Mouse (Mus musculus) neural tube, postnatal 0 days (tissue): Measurements from ENCODE around the gene Gm1979. TPM values are rescaled to one million over a fixed set of nuclear protein-coding genes. Genes with fewer than 3 reads are reported as not detected.

ENCODE experiments used
- polyA plus RNA-seq: library from polyadenylated mRNA; unstranded; fragments of >200 nt; fragmentation: Nextera tagmentation; extraction: Ambion mirVana; gene quantifications from 2 replicates; pipeline ENCODE4 v1.2.1, GENCODE M21; 2015

The Gm1979 gene
- polyA plus RNA-seq: 0.48 and 0.70 TPM in 2 replicates

GRCm38 (mm10) chr5:26004698-26005097, at the start of gene Gm1979:
Gene Gm1979 (minus strand): TSS chr5:26004798.

GRCm38 (mm10) chr5:26039458-26039857, 34.9 kb upstream of the Gm1979 start, which contains the start of gene Speer4a:
Gene Speer4a (minus strand): TSS chr5:26039558.

GRCm38 (mm10) chr5:26022816-26023215, 18.2 kb upstream of the Gm1979 start, which contains the start of gene Gm5862:
Gene Gm5862 (minus strand): TSS chr5:26022916.

GRCm38 (mm10) chr5:25988550-25988949, 16.0 kb downstream of the Gm1979 start, which contains the start of gene Gm21698:
Gene Gm21698 (minus strand): TSS chr5:25988650.

GRCm38 (mm10) chr5:25972563-25972962, 32.0 kb downstream of the Gm1979 start, which contains the start of gene Gm21680:
Gene Gm21680 (minus strand): TSS chr5:25972663.

GRCm38 (mm10) chr5:25954317-25954716, 50.3 kb downstream of the Gm1979 start, which contains the start of gene Gm21671:
Gene Gm21671 (minus strand): TSS chr5:25954417.

Other genes starting within 250 kb of the Gm1979 start
- 62.5 and 63.0 TPM in 2 replicates for gene Actr3b, start 244.8 kb downstream of the Gm1979 start, polyA plus RNA-seq
- 0.17 TPM in 2 replicates for gene Gm21663, start 62.4 kb downstream of the Gm1979 start, polyA plus RNA-seq
- 0.45 and 0.47 TPM in 2 replicates for gene Gm21671, start 50.4 kb downstream of the Gm1979 start, polyA plus RNA-seq
- gene Gm21680, start 32.1 kb downstream of the Gm1979 start, polyA plus RNA-seq: 0.26 and 0.36 TPM in 2 replicates
- gene Gm21698, start 16.1 kb downstream of the Gm1979 start, polyA plus RNA-seq: 0.52 and 0.59 TPM in 2 replicates
- 0.12 and 0.19 TPM in 2 replicates for gene Gm5862, start 18.1 kb upstream of the Gm1979 start, polyA plus RNA-seq
- gene Speer4a, start 34.8 kb upstream of the Gm1979 start, polyA plus RNA-seq: 0.26 and 0.34 TPM in 2 replicates
- gene Gm7347, start 53.8 kb upstream of the Gm1979 start, polyA plus RNA-seq: 0.37 and 0.55 TPM in 2 replicates
- gene Gm10471, start 84.5 kb upstream of the Gm1979 start, polyA plus RNA-seq: 0.25 TPM in 2 replicates
- gene 5031410I06Rik, start 100.6 kb upstream of the Gm1979 start, polyA plus RNA-seq: 0.15 TPM in 1 of 2 replicates, not detected in the other
- gene Gm10220, start 116.6 kb upstream of the Gm1979 start, polyA plus RNA-seq: not detected in 2 replicates